In genomic region chr1:63057318-63057717, GRCm38 (mm10) we compare ENCODE assay signal across 21 mouse cellular contexts. TPM values are rescaled to one million over a fixed set of nuclear protein-coding genes. Genes with fewer than 3 reads are reported as not detected.
DNase-seq lines count a peak whose midpoint lies in the region; ATAC-seq and TF ChIP-seq lines count a peak whose summit lies in the region.
"Had no signal": no experiment of that assay in that cellular context is flagged by ENCODE, and none has a peak within 500 bp of the region (broad histone marks: within the 10 kb centered on the region; RNA-seq: fewer than 3 reads in every experiment).

No protein-coding gene starts in this region.

- H3K9ac ChIP-seq in forebrain, embryonic 15.5 days (replicated peaks) = no peak overlapping the region
- no peak overlapping the region for H3K9ac ChIP-seq in forebrain, postnatal 0 days
- no peak overlapping the region for H3K9ac ChIP-seq in midbrain, embryonic 15.5 days
- H3K9ac ChIP-seq in midbrain, embryonic 11.5 days (ENCODE audit: low read length) = no peak overlapping the region
- H3K9ac ChIP-seq: hindbrain, embryonic 14.5 days; intestine, embryonic 15.5 days; liver, embryonic 15.5 days; lung, embryonic 15.5 days had no signal

- peaks cover 42% of the 10 kb centered on the region for H3K36me3 ChIP-seq in forebrain, embryonic 15.5 days
- H3K36me3 ChIP-seq in forebrain, postnatal 0 days (ENCODE audit: insufficient read depth) = peaks cover 41% of the 10 kb centered on the region
- H3K36me3 ChIP-seq in midbrain, embryonic 15.5 days (replicated peaks) = peaks cover 31% of the 10 kb centered on the region
- peaks cover 25% of the 10 kb centered on the region for H3K36me3 ChIP-seq in midbrain, embryonic 11.5 days (ENCODE audit: control insufficient read depth, insufficient read depth, low read length)

- H3K27me3 ChIP-seq in cerebellum, adult 2 months (ENCODE audit: control insufficient read depth, insufficient read depth, low read length) = no peaks in the 10 kb centered on the region
- H3K27me3 ChIP-seq in forebrain, embryonic 15.5 days = no peaks in the 10 kb centered on the region
- H3K27me3 ChIP-seq in forebrain, postnatal 0 days (ENCODE audit: insufficient read depth, low read length) = no peaks in the 10 kb centered on the region
- no peaks in the 10 kb centered on the region for H3K27me3 ChIP-seq in midbrain, embryonic 15.5 days (replicated peaks)
- H3K27me3 ChIP-seq in midbrain, embryonic 11.5 days (ENCODE audit: control insufficient read depth, insufficient read depth, low read length) = no peaks in the 10 kb centered on the region
- H3K27me3 ChIP-seq: intestine, embryonic 15.5 days; liver, embryonic 15.5 days; lung, embryonic 15.5 days had no signal

- no peaks in the 10 kb centered on the region for H3K9me3 ChIP-seq in forebrain, embryonic 15.5 days
- no peaks in the 10 kb centered on the region for H3K9me3 ChIP-seq in forebrain, postnatal 0 days (ENCODE audit: low read length)
- H3K9me3 ChIP-seq in midbrain, embryonic 15.5 days = no peaks in the 10 kb centered on the region
- H3K9me3 ChIP-seq in midbrain, embryonic 11.5 days (ENCODE audit: control insufficient read depth, low read length) = no peaks in the 10 kb centered on the region
- H3K9me3 ChIP-seq: embryonic facial prominence, embryonic 10.5 days; intestine, embryonic 15.5 days; limb, embryonic 10.5 days; liver, embryonic 15.5 days; lung, embryonic 15.5 days had no signal

- H3K27ac ChIP-seq in cerebellum, adult 2 months (ENCODE audit: insufficient read depth, low read length) = no peak overlapping the region
- H3K27ac ChIP-seq in forebrain, embryonic 15.5 days (replicated peaks) = no peak overlapping the region
- H3K27ac ChIP-seq in forebrain, postnatal 0 days (ENCODE audit: low read depth, low read length) = no peak overlapping the region
- no peak overlapping the region for H3K27ac ChIP-seq in midbrain, embryonic 15.5 days
- no peak overlapping the region for H3K27ac ChIP-seq in midbrain, embryonic 11.5 days (ENCODE audit: low read depth, low read length)
- no peak overlapping the region for H3K27ac ChIP-seq in gastrocnemius, adult 2 months
- H3K27ac ChIP-seq: embryonic facial prominence, embryonic 10.5 days; hindbrain, embryonic 14.5 days; intestine, embryonic 15.5 days; left cerebral cortex, adult 2 months; limb, embryonic 10.5 days; liver, embryonic 15.5 days; lung, embryonic 15.5 days had no signal

- H3K4me2 ChIP-seq in forebrain, embryonic 15.5 days (replicated peaks) = no peak overlapping the region
- no peak overlapping the region for H3K4me2 ChIP-seq in forebrain, postnatal 0 days (ENCODE audit: low read depth)
- H3K4me2 ChIP-seq in midbrain, embryonic 15.5 days = no peak overlapping the region
- H3K4me2 ChIP-seq in midbrain, embryonic 11.5 days = no peak overlapping the region
- H3K4me2 ChIP-seq: hindbrain, embryonic 14.5 days; intestine, embryonic 15.5 days; liver, embryonic 15.5 days; lung, embryonic 15.5 days had no signal

- H3K4me3 ChIP-seq in cerebellum, adult 2 months (replicated peaks; ENCODE audit: insufficient read depth, low read depth, low read length) = no peak overlapping the region
- no peak overlapping the region for H3K4me3 ChIP-seq in forebrain, embryonic 15.5 days
- H3K4me3 ChIP-seq in forebrain, postnatal 0 days (ENCODE audit: low read depth, low read length) = no peak overlapping the region
- no peak overlapping the region for H3K4me3 ChIP-seq in midbrain, embryonic 15.5 days
- no peak overlapping the region for H3K4me3 ChIP-seq in midbrain, embryonic 11.5 days (ENCODE audit: low read depth, low read length)
- H3K4me3 ChIP-seq in gastrocnemius, adult 2 months = no peak overlapping the region
- H3K4me3 ChIP-seq: embryonic facial prominence, embryonic 10.5 days; intestine, embryonic 15.5 days; left cerebral cortex, adult 2 months; limb, embryonic 10.5 days; liver, embryonic 15.5 days; lung, embryonic 15.5 days had no signal

- H3K4me1 ChIP-seq in cerebellum, adult 2 months (ENCODE audit: control insufficient read depth, insufficient read depth, low read length) = peaks cover 18% of the 10 kb centered on the region
- H3K4me1 ChIP-seq in forebrain, embryonic 15.5 days = peaks cover 9% of the 10 kb centered on the region; the same call in 1 of the 2 replicates
- H3K4me1 ChIP-seq in forebrain, postnatal 0 days (ENCODE audit: insufficient read depth) = peaks cover 5% of the 10 kb centered on the region; the same call in 1 of the 2 replicates
- H3K4me1 ChIP-seq in midbrain, embryonic 15.5 days = peaks cover 7% of the 10 kb centered on the region; the same call in 1 of the 2 replicates
- H3K4me1 ChIP-seq in midbrain, embryonic 11.5 days (ENCODE audit: control insufficient read depth, insufficient read depth, low read length) = no peaks in the 10 kb centered on the region
- H3K4me1 ChIP-seq: intestine, embryonic 15.5 days; limb, embryonic 10.5 days had no signal

- 0 out of 2 replicates have a peak, but pooled peaks have one; percentile 16 for ATAC-seq in forebrain, embryonic 15.5 days (replicated peaks)
- no peak for ATAC-seq in forebrain, postnatal 0 days
- 0 out of 2 replicates have a peak, but pooled peaks have one; percentile 30 for ATAC-seq in midbrain, embryonic 15.5 days (replicated peaks)
- no peak for ATAC-seq in midbrain, embryonic 11.5 days (ENCODE audit: low FRiP score)
- ATAC-seq: intestine, embryonic 15.5 days had no signal

- intact Hi-C loops in gastrocnemius, adult 2 months (cut with DNase I) = no loop called here

- TF ChIP-seq CTCF in cerebellum, adult 2 months (IDR thresholded peaks at IDR 0.05; ENCODE audit: borderline replicate concordance, insufficient read depth, low read depth, low read length) = no peak
- TF ChIP-seq CTCF in forebrain, postnatal 0 days (IDR thresholded peaks at IDR 0.05; ENCODE audit: low read depth) = no peak
- TF ChIP-seq CTCF in gastrocnemius, adult 2 months (IDR thresholded peaks at IDR 0.05) = no peak

- no peak for TF ChIP-seq POLR2A in cerebellum, adult 2 months (IDR thresholded peaks at IDR 0.05; ENCODE audit: borderline replicate concordance, insufficient read depth, low read length)

- peak; percentile 25 to 27 for DNase-seq in cerebellum, adult 2 months
- no peak for DNase-seq in cerebellum, adult 8-10 months
- DNase-seq in forebrain, postnatal 0 days = no peak
- DNase-seq in midbrain, embryonic 11.5 days (ENCODE audit: low spot score, missing footprints) = no peak
- no peak for DNase-seq in gastrocnemius, adult 2 months
- DNase-seq in lung, postnatal 36 days = no peak
- DNase-seq: adrenal gland, adult 2 months; gastrocnemius, postnatal 25 days; kidney, adult 8-10 months; kidney, postnatal 10 days; liver; lung, postnatal 4 days had no signal

- WGBS in cerebellum, adult 2 months = 20% methylated on average over 3 of the region's 3 CpGs
- WGBS in forebrain, embryonic 15.5 days = 75% methylated on average over 3 of the region's 3 CpGs
- WGBS in forebrain, postnatal 0 days = 69% methylated on average over 3 of the region's 3 CpGs
- 85% methylated on average over 3 of the region's 3 CpGs for WGBS in midbrain, embryonic 15.5 days
- 92% methylated on average over 3 of the region's 3 CpGs for WGBS in midbrain, embryonic 11.5 days

RNA-seq across cellular contexts. Expression of gene Ino80d, which starts 57.1 kb away (rescaled TPM):
- 10.2 and 10.6 TPM in 2 replicates for polyA plus RNA-seq in cerebellum, adult 2 months (2012; rRNA removed)
- 9.0 and 9.3 TPM in 2 replicates for polyA plus RNA-seq in forebrain, embryonic 15.5 days (2015; fragmentation: Nextera tagmentation; extraction: Ambion mirVana)
- total RNA-seq in forebrain, postnatal 0 days (2014; rRNA removed) = 9.1 and 11.9 TPM in 2 replicates
- polyA plus RNA-seq in forebrain, postnatal 0 days (2015; fragmentation: Nextera tagmentation; extraction: Ambion mirVana) = 2.5 and 5.7 TPM in 2 replicates
- 10.3 and 12.7 TPM in 2 replicates for polyA plus RNA-seq in midbrain, embryonic 15.5 days (2015; fragmentation: Nextera tagmentation; extraction: Ambion mirVana)
- polyA plus RNA-seq in midbrain, embryonic 11.5 days (2014; fragmentation: Nextera tagmentation; extraction: Ambion mirVana) = 7.8 and 8.8 TPM in 2 replicates
- 10 to 100 TPM; 14.0 to 14.6 TPM for total RNA-seq in gastrocnemius, adult 2 months (2021)

Comparison
In these comparisons a context has a peak if more than half of its experiments do, and no peak if none do; other contexts are left out.
1. DNase-seq: peak in cerebellum, adult 2 months (2 of 2); none in cerebellum, adult 8-10 months (single experiment), forebrain, postnatal 0 days (single experiment), midbrain, embryonic 11.5 days (single experiment), gastrocnemius, adult 2 months (single experiment) and lung, postnatal 36 days (single experiment).
2. ATAC-seq: peak in forebrain, embryonic 15.5 days (single experiment) and midbrain, embryonic 15.5 days (single experiment); none in forebrain, postnatal 0 days (single experiment) and midbrain, embryonic 11.5 days (single experiment).